Mouse (Mus musculus): ENCODE data around the gene Ada. TPM values are rescaled to one million over a fixed set of nuclear protein-coding genes. Genes with fewer than 3 reads are reported as not detected.

Ada gene
- polyA plus RNA-seq, 1 experiment from 2014 or later, result 9.7 TPM

GRCm38 (mm10) chr2:163710606-163711159, 39.4 kb downstream of the Ada start:
- no peaks in the 10 kb centered on the region for H3K27me3 ChIP-seq (ENCODE audit: control insufficient read depth, insufficient read depth, low read length)
- ATAC-seq (ENCODE audit: low FRiP score, low TSS enrichment), result no peak
- peaks cover 2% of the 10 kb centered on the region; the same call in 1 of the 2 replicates for H3K4me1 ChIP-seq (ENCODE audit: control insufficient read depth, insufficient read depth, low read length)
- peaks cover 2% of the 10 kb centered on the region; the same call in 1 of the 2 replicates for H3K36me3 ChIP-seq (ENCODE audit: control insufficient read depth, insufficient read depth, low read length)
- WGBS, result 77% methylated on average over 5 of the region's 5 CpGs
- no peak overlapping the region for H3K4me3 ChIP-seq (ENCODE audit: low read length)
- H3K4me2 ChIP-seq (replicated peaks; ENCODE audit: low read depth, low read length), result no peak overlapping the region
- no peaks in the 10 kb centered on the region for H3K9me3 ChIP-seq (ENCODE audit: control insufficient read depth, low read length)
- no peak overlapping the region for H3K9ac ChIP-seq (ENCODE audit: low read depth, low read length)
- H3K27ac ChIP-seq (ENCODE audit: low read depth, low read length), result no peak overlapping the region

- ATAC-seq (ENCODE audit: low FRiP score, low TSS enrichment), result no peak
- WGBS, result 88% methylated on average over 9 of the region's 9 CpGs
- H3K27ac ChIP-seq (ENCODE audit: low read depth, low read length), result no peak overlapping the region
- H3K4me2 ChIP-seq (replicated peaks; ENCODE audit: low read depth, low read length), result no peak overlapping the region
- no peaks in the 10 kb centered on the region for H3K9me3 ChIP-seq (ENCODE audit: control insufficient read depth, low read length)
- peaks cover 5% of the 10 kb centered on the region; the same call in 1 of the 2 replicates for H3K36me3 ChIP-seq (ENCODE audit: control insufficient read depth, insufficient read depth, low read length)
- H3K27me3 ChIP-seq (ENCODE audit: control insufficient read depth, insufficient read depth, low read length), result no peaks in the 10 kb centered on the region
- H3K4me1 ChIP-seq (ENCODE audit: control insufficient read depth, insufficient read depth, low read length), result no peaks in the 10 kb centered on the region
- H3K4me3 ChIP-seq (ENCODE audit: low read length), result no peak overlapping the region
- no peak overlapping the region for H3K9ac ChIP-seq (ENCODE audit: low read depth, low read length)
These were observed 40.0 kb downstream of the Ada start for GRCm38 (mm10) chr2:163710000-163710399.

DNA sequence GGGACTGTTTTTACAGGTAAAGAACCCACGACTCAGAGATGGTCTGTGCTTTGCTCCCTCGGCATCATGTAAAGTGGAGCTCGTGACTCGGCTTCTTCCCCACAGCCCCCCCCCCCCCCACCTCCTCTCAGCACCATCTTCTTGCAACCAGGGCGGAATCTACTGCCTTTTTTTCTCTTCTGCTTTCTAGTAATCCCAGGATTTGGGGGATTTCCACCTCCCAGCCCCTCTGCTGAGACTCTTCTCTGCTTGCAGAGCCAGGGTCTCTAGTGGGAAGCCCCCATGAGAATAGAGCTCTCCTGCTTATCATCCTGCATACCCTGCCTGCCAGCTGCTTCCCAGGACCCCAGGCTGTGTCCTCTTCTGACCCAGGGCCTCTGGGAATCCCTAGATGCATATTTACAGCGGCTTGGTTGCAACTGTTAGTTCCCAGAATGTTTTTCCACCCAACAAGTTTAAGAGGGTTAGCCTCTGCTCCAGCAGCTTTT, 41.2 kb downstream of the Ada start:
- Histone ChIP-seq H3K9ac (ENCODE audit: low read depth, low read length) (no peak overlapping the region), H3K4me2 (replicated peaks; ENCODE audit: low read depth, low read length) (no peak overlapping the region), H3K36me3 (ENCODE audit: control insufficient read depth, insufficient read depth, low read length) (peaks cover 8% of the 10 kb centered on the region; the same call in 1 of the 2 replicates), H3K27ac (ENCODE audit: low read depth, low read length) (no peak overlapping the region), H3K4me1 (ENCODE audit: control insufficient read depth, insufficient read depth, low read length) (no peaks in the 10 kb centered on the region), H3K27me3 (ENCODE audit: control insufficient read depth, insufficient read depth, low read length) (no peaks in the 10 kb centered on the region), H3K4me3 (ENCODE audit: low read length) (no peak overlapping the region), H3K9me3 (ENCODE audit: control insufficient read depth, low read length) (no peaks in the 10 kb centered on the region)
- 83% methylated on average over 4 of the region's 6 CpGs for WGBS
- no peak for ATAC-seq (ENCODE audit: low FRiP score, low TSS enrichment)

DNA sequence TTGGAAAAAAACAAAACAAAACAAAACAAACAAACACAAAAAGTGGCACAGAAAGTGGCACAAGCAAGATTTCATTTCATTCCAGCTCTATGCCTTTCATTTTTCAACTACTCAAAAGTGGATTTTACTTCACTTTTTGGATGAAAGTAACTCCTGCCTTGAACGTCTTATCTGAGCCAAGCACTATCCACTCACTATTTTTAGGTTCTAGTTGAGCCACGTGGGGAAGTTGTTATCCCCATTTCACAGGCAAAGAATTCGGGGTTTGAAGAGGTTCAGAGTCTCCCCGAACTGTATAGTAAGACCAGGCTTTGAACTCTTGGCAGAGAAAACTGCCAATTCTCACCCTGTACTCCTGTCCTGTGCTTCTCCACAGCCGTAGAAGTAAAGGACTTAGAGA, 41.7 kb downstream of the Ada start:
- no peaks in the 10 kb centered on the region for H3K9me3 ChIP-seq (ENCODE audit: control insufficient read depth, low read length)
- H3K27me3 ChIP-seq (ENCODE audit: control insufficient read depth, insufficient read depth, low read length), result no peaks in the 10 kb centered on the region
- H3K4me1 ChIP-seq (ENCODE audit: control insufficient read depth, insufficient read depth, low read length), result no peaks in the 10 kb centered on the region
- no peak overlapping the region for H3K9ac ChIP-seq (ENCODE audit: low read depth, low read length)
- H3K4me3 ChIP-seq (ENCODE audit: low read length), result no peak overlapping the region
- 88% methylated on average over 5 of the region's 5 CpGs for WGBS
- H3K36me3 ChIP-seq (ENCODE audit: control insufficient read depth, insufficient read depth, low read length), result peaks cover 8% of the 10 kb centered on the region; the same call in 1 of the 2 replicates
- no peak overlapping the region for H3K27ac ChIP-seq (ENCODE audit: low read depth, low read length)
- no peak overlapping the region for H3K4me2 ChIP-seq (replicated peaks; ENCODE audit: low read depth, low read length)
- no peak for ATAC-seq (ENCODE audit: low FRiP score, low TSS enrichment)

GRCm38 (mm10) chr2:163703599-163704260, 46.3 kb downstream of the Ada start:
- no peak overlapping the region for H3K9ac ChIP-seq (ENCODE audit: low read depth, low read length)
- H3K27me3 ChIP-seq (ENCODE audit: control insufficient read depth, insufficient read depth, low read length), result no peaks in the 10 kb centered on the region
- WGBS, result 90% methylated on average over 5 of the region's 5 CpGs
- no peak overlapping the region for H3K4me3 ChIP-seq (ENCODE audit: low read length)
- no peak overlapping the region for H3K27ac ChIP-seq (ENCODE audit: low read depth, low read length)
- 0 out of 2 replicates have a peak, but pooled peaks cover 6% of the 10 kb centered on the region for H3K36me3 ChIP-seq (ENCODE audit: control insufficient read depth, insufficient read depth, low read length)
- H3K9me3 ChIP-seq (ENCODE audit: control insufficient read depth, low read length), result no peaks in the 10 kb centered on the region
- no peaks in the 10 kb centered on the region for H3K4me1 ChIP-seq (ENCODE audit: control insufficient read depth, insufficient read depth, low read length)
- no peak for ATAC-seq (ENCODE audit: low FRiP score, low TSS enrichment)
- no peak overlapping the region for H3K4me2 ChIP-seq (replicated peaks; ENCODE audit: low read depth, low read length)

GRCm38 (mm10) chr2:163702921-163703320, 47.1 kb downstream of the Ada start:
- Histone ChIP-seq H3K4me2 (replicated peaks; ENCODE audit: low read depth, low read length) (no peak overlapping the region), H3K36me3 (ENCODE audit: control insufficient read depth, insufficient read depth, low read length) (0 out of 2 replicates have a peak, but pooled peaks cover 6% of the 10 kb centered on the region), H3K4me1 (ENCODE audit: control insufficient read depth, insufficient read depth, low read length) (peaks cover 2% of the 10 kb centered on the region; the same call in 1 of the 2 replicates), H3K9ac (ENCODE audit: low read depth, low read length) (no peak overlapping the region), H3K27ac (ENCODE audit: low read depth, low read length) (no peak overlapping the region), H3K27me3 (ENCODE audit: control insufficient read depth, insufficient read depth, low read length) (no peaks in the 10 kb centered on the region), H3K4me3 (ENCODE audit: low read length) (no peak overlapping the region), H3K9me3 (ENCODE audit: control insufficient read depth, low read length) (no peaks in the 10 kb centered on the region)
- WGBS, result 71% methylated on average over 5 of the region's 5 CpGs
- ATAC-seq (ENCODE audit: low FRiP score, low TSS enrichment), result no peak

GRCm38 (mm10) chr2:163702431-163702830, 47.6 kb downstream of the Ada start:
- ATAC-seq (ENCODE audit: low FRiP score, low TSS enrichment), result no peak
- H3K9ac ChIP-seq (ENCODE audit: low read depth, low read length), result no peak overlapping the region
- no peaks in the 10 kb centered on the region for H3K9me3 ChIP-seq (ENCODE audit: control insufficient read depth, low read length)
- no peak overlapping the region for H3K27ac ChIP-seq (ENCODE audit: low read depth, low read length)
- H3K4me1 ChIP-seq (ENCODE audit: control insufficient read depth, insufficient read depth, low read length), result peaks cover 2% of the 10 kb centered on the region; the same call in 1 of the 2 replicates
- no peak overlapping the region for H3K4me3 ChIP-seq (ENCODE audit: low read length)
- no peak overlapping the region for H3K4me2 ChIP-seq (replicated peaks; ENCODE audit: low read depth, low read length)
- H3K36me3 ChIP-seq (ENCODE audit: control insufficient read depth, insufficient read depth, low read length), result 0 out of 2 replicates have a peak, but pooled peaks cover 6% of the 10 kb centered on the region
- WGBS, result 75% methylated on average over 7 of the region's 7 CpGs
- no peaks in the 10 kb centered on the region for H3K27me3 ChIP-seq (ENCODE audit: control insufficient read depth, insufficient read depth, low read length)

DNA sequence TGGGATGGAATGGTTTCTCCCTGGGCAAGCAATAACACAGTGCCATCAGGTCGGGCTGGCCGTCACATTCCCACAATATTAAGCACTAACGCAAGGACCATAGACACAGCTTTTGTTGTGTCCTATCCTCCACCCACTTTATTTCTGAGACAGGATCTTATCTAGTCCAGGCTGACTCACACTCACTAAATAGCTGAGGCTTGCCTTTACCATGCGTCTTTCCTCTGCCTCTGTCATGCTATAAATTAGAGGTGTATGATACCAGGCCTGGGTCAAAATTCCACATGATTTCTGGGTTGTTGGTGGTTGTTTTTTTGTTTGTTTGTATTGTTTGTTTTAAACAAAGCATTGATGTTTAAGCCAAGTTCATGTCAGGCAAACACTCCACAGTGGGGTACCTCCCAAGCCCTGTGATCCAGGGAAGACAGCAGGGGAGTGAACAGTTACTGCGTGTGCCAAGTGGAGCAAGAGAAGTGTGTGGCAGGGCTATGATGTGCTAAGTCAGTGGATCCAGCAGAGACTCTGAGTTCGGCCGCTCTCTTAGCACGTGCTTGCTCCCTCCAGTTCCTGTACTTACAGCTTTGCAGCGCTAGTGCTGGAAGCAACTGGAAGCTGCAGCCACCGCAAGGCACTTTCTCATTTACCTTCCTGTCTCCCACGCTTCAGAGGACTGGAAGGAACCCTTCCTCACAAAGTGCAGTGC, 50.8 kb downstream of the Ada start:
- H3K4me2 ChIP-seq (replicated peaks; ENCODE audit: low read depth, low read length), result no peak overlapping the region
- no peak for ATAC-seq (ENCODE audit: low FRiP score, low TSS enrichment)
- no peaks in the 10 kb centered on the region for H3K36me3 ChIP-seq (ENCODE audit: control insufficient read depth, insufficient read depth, low read length)
- no peaks in the 10 kb centered on the region for H3K27me3 ChIP-seq (ENCODE audit: control insufficient read depth, insufficient read depth, low read length)
- H3K4me3 ChIP-seq (ENCODE audit: low read length), result no peak overlapping the region
- no peak overlapping the region for H3K9ac ChIP-seq (ENCODE audit: low read depth, low read length)
- 75% methylated on average over 11 of the region's 11 CpGs for WGBS
- no peak overlapping the region for H3K27ac ChIP-seq (ENCODE audit: low read depth, low read length)
- no peaks in the 10 kb centered on the region for H3K9me3 ChIP-seq (ENCODE audit: control insufficient read depth, low read length)
- H3K4me1 ChIP-seq (ENCODE audit: control insufficient read depth, insufficient read depth, low read length), result peaks cover 8% of the 10 kb centered on the region; the same call in 1 of the 2 replicates

All from kidney, embryonic 14.5 days (tissue).